Mouse (Mus musculus) hindbrain, embryonic 14.5 days (tissue): Measurements from ENCODE around the gene Ddb2. TPM values are rescaled to one million over a fixed set of nuclear protein-coding genes. Genes with fewer than 3 reads are reported as not detected.

Experiments
- polyA plus RNA-seq: library from polyadenylated mRNA; unstranded; fragments of >200 nt; fragmentation: Nextera tagmentation; extraction: Ambion mirVana; gene quantifications from 2 replicates; pipeline ENCODE4 v1.2.1, GENCODE M21; 2014

Ddb2 gene
- polyA plus RNA-seq, 1 experiment from 2014 or later, result 11.4 TPM

Other genes starting within 250 kb of the Ddb2 start
- gene Rapsn, start 201.4 kb downstream of the Ddb2 start, polyA plus RNA-seq, result 0.97 and 1.1 TPM in 2 replicates
- gene Psmc3, start 183.0 kb downstream of the Ddb2 start, polyA plus RNA-seq, result 237 and 243 TPM in 2 replicates
- gene Slc39a13, start 166.6 kb downstream of the Ddb2 start, polyA plus RNA-seq, result 27.4 and 27.6 TPM in 2 replicates
- 4.1 and 4.3 TPM in 2 replicates for gene Spi1, start 154.6 kb downstream of the Ddb2 start, polyA plus RNA-seq
- not detected in 2 replicates for gene Mybpc3, start 118.8 kb downstream of the Ddb2 start, polyA plus RNA-seq
- gene Madd, start 53.1 kb downstream of the Ddb2 start, polyA plus RNA-seq, result 51.6 and 58.4 TPM in 2 replicates
- gene Nr1h3, start 34.1 kb downstream of the Ddb2 start, polyA plus RNA-seq, result 1.5 and 2.8 TPM in 2 replicates
- gene Acp2, start 34.1 kb downstream of the Ddb2 start, polyA plus RNA-seq, result 40.9 and 49.8 TPM in 2 replicates
- gene Pacsin3, start 19.0 kb upstream of the Ddb2 start, polyA plus RNA-seq, result 12.9 and 13.5 TPM in 2 replicates
- 59.6 and 64.0 TPM in 2 replicates for gene Arfgap2, start 28.0 kb upstream of the Ddb2 start, polyA plus RNA-seq
- gene 1110051M20Rik, start 207.7 kb upstream of the Ddb2 start, polyA plus RNA-seq, result 143 and 155 TPM in 2 replicates
- 4.1 and 4.5 TPM in 2 replicates for gene Lrp4, start 220.5 kb upstream of the Ddb2 start, polyA plus RNA-seq